Mouse (Mus musculus) MEL-GATA-1-ER (cell line): ENCODE measurements at regions not wholly inside any gene's neighbourhood (a gene's known extent, or its start where the extent isn't known, plus 50 kb on each side); places are given as distances from the start of the nearest gene placed in this dataset.
A peak's percentile ranks its signal among the peaks of the same experiment; 100 is the strongest.

Source experiments
- DNase-seq: peaks from one replicate; pipeline ENCODE4 v3.0.0-alpha.2; 2012; ENCODE audit warnings: low read depth; ENCODE audit errors: extremely low read depth

GRCm38 (mm10) chr17:81941317-81941716, 203.1 kb upstream of the Slc8a1 start:
- DNase-seq, result no peak

GRCm38 (mm10) chr17:81930736-81931135, 192.6 kb upstream of the Slc8a1 start:
- DNase-seq, result peak; percentile 11

GRCm38 (mm10) chr17:81906481-81907012, 168.4 kb upstream of the Slc8a1 start:
- DNase-seq, result no peak

GRCm38 (mm10) chr17:81901999-81902665, 164.0 kb upstream of the Slc8a1 start:
- DNase-seq, result no peak

- no peak for DNase-seq
Observed at GRCm38 (mm10) chr17:81898984-81899383, 160.8 kb upstream of the Slc8a1 start.

- no peak for DNase-seq
Observed at GRCm38 (mm10) chr17:81878136-81878535, 140.0 kb upstream of the Slc8a1 start.

GRCm38 (mm10) chr17:81866683-81867082, 128.5 kb upstream of the Slc8a1 start:
- DNase-seq, result no peak

GRCm38 (mm10) chr17:81849298-81849967, 111.3 kb upstream of the Slc8a1 start:
- DNase-seq, result no peak

GRCm38 (mm10) chr17:81843793-81844192, 105.6 kb upstream of the Slc8a1 start:
- DNase-seq, result no peak

- DNase-seq, result no peak
Observed at GRCm38 (mm10) chr17:81797827-81798376, 59.7 kb upstream of the Slc8a1 start.

GRCm38 (mm10) chr17:81788781-81789180, 50.6 kb upstream of the Slc8a1 start:
- no peak for DNase-seq
